Mouse (Mus musculus) stomach, embryonic 14.5 days (tissue): ENCODE results near the gene Mecom. TPM values are rescaled to one million over a fixed set of nuclear protein-coding genes. Genes with fewer than 3 reads are reported as not detected.

Source experiments
- ATAC-seq: fragments of 200-750 bp; cut with Nextera tagmentation; 2 replicates; pipeline ENCODE4 v1.8.0; 2017; ENCODE audit warnings: low read depth, moderate TSS enrichment; ENCODE audit not compliant: insufficient number of reproducible peaks, insufficient read depth, low FRiP score
- H3K27ac ChIP-seq: fragments of 300-500 bp; sonication (generic); 2 replicates; pipeline ENCODE4 v1.5.1; 2014; ENCODE audit warnings: mild to moderate bottlenecking, low read length, moderate library complexity, mixed read lengths
- H3K27me3 ChIP-seq: fragments of 300-500 bp; sonication (generic); 2 replicates; pipeline ENCODE4 v1.6.1; 2014; ENCODE audit warnings: low read length, control low read depth, mixed read lengths; ENCODE audit not compliant: control insufficient read depth, insufficient read depth
- H3K36me3 ChIP-seq: fragments of 300-500 bp; sonication (generic); 2 replicates; pipeline ENCODE4 v1.6.1; 2014; ENCODE audit warnings: mild to moderate bottlenecking, control low read depth, low read length, moderate library complexity, mixed read lengths; ENCODE audit not compliant: control insufficient read depth, insufficient read depth
- H3K4me1 ChIP-seq: fragments of 300-500 bp; sonication (generic); 2 replicates; pipeline ENCODE4 v1.6.1; 2014; ENCODE audit warnings: low read length, control low read depth, mixed read lengths; ENCODE audit not compliant: control insufficient read depth, insufficient read depth
- H3K4me2 ChIP-seq: fragments of 300-500 bp; sonication (generic); replicated peaks from 2 replicates; pipeline ENCODE4 v1.6.1; 2014; ENCODE audit warnings: low read depth, low read length, control low read depth
- H3K4me3 ChIP-seq: fragments of 300-500 bp; sonication (generic); 2 replicates; pipeline ENCODE4 v1.5.1; 2014; ENCODE audit warnings: low read depth, low read length, control low read depth
- H3K9ac ChIP-seq: fragments of 300-500 bp; sonication (generic); replicated peaks from 2 replicates; pipeline ENCODE4 v1.6.1; 2014; ENCODE audit warnings: low read depth, mild to moderate bottlenecking, control low read depth, low read length, moderate library complexity, mixed read lengths
- H3K9me3 ChIP-seq: fragments of 300-500 bp; sonication (generic); 2 replicates; pipeline ENCODE4 v1.6.1; 2016; ENCODE audit warnings: low read depth, low read length, control low read depth; ENCODE audit not compliant: control insufficient read depth
- WGBS: fragments of 180-500 bp; shearing (Covaris S2); extraction: QIAGEN DNeasy Blood & Tissue Kit; methylation state at CpG from one replicate; pipeline ENCODE4 v1.1.7; 2014; 5-methylcytosine and 5-hydroxymethylcytosine counted together
- polyA plus RNA-seq: library from polyadenylated mRNA; unstranded; fragments of >200 nt; fragmentation: Nextera tagmentation; extraction: Ambion mirVana; gene quantifications from 2 replicates; pipeline ENCODE4 v1.2.1, GENCODE M21; 2014

The Mecom gene
- polyA plus RNA-seq, 1 experiment from 2014 or later: 101 TPM

- Histone ChIP-seq H3K9me3 (no peaks in the 10 kb centered on the region), H3K27ac (no peak overlapping the region), H3K9ac (no peak overlapping the region), H3K4me1 (peaks cover 8% of the 10 kb centered on the region), H3K27me3 (no peaks in the 10 kb centered on the region), H3K4me3 (no peak overlapping the region), H3K36me3 (no peaks in the 10 kb centered on the region), H3K4me2 (no peak overlapping the region)
- WGBS: 75% methylated on average over 6 of the region's 6 CpGs
- no peak for ATAC-seq
Measured at GRCm38 (mm10) chr3:30138588-30138987, 409.2 kb downstream of the Mecom start.

- no peak overlapping the region for H3K4me2 ChIP-seq
- peak; percentile 90 for ATAC-seq
- WGBS: 64% methylated on average over 6 of the region's 6 CpGs
Measured at GRCm38 (mm10) chr3:30135857-30136256, 412.0 kb downstream of the Mecom start.

GRCm38 (mm10) chr3:30135119-30135518 lies 412.7 kb downstream of the Mecom start:
- Histone ChIP-seq H3K27me3 (no peaks in the 10 kb centered on the region), H3K4me2 (no peak overlapping the region), H3K9me3 (no peaks in the 10 kb centered on the region), H3K27ac (peak overlapping the region; percentile 30; the same call in 1 of the 2 replicates), H3K9ac (no peak overlapping the region), H3K4me1 (peaks cover 5% of the 10 kb centered on the region; the same call in 1 of the 2 replicates), H3K36me3 (no peaks in the 10 kb centered on the region), H3K4me3 (no peak overlapping the region)
- peak; percentile 61 for ATAC-seq
- 70% methylated on average over 1 of the region's 1 CpGs for WGBS

More at GRCm38 (mm10) chr3:30135857-30136256, 412.0 kb downstream of the Mecom start:
- Histone ChIP-seq H3K4me1 (peaks cover 8% of the 10 kb centered on the region; the same call in 1 of the 2 replicates), H3K9me3 (no peaks in the 10 kb centered on the region), H3K27ac (peak overlapping the region; percentile 30; the same call in 1 of the 2 replicates), H3K4me3 (no peak overlapping the region), H3K9ac (no peak overlapping the region), H3K27me3 (no peaks in the 10 kb centered on the region), H3K36me3 (no peaks in the 10 kb centered on the region)

- H3K9ac ChIP-seq: no peak overlapping the region
- no peak overlapping the region for H3K4me3 ChIP-seq
- no peaks in the 10 kb centered on the region for H3K27me3 ChIP-seq
- H3K4me1 ChIP-seq: peaks cover 5% of the 10 kb centered on the region; the same call in 1 of the 2 replicates
- no peaks in the 10 kb centered on the region for H3K36me3 ChIP-seq
- no peak overlapping the region for H3K27ac ChIP-seq
- ATAC-seq: no peak
- no peak overlapping the region for H3K4me2 ChIP-seq
- no peaks in the 10 kb centered on the region for H3K9me3 ChIP-seq
- 87% methylated on average over 3 of the region's 3 CpGs for WGBS
Measured at GRCm38 (mm10) chr3:30132981-30133380, 414.8 kb downstream of the Mecom start.

- Histone ChIP-seq H3K4me2 (no peak overlapping the region), H3K36me3 (no peaks in the 10 kb centered on the region), H3K9ac (no peak overlapping the region), H3K9me3 (no peaks in the 10 kb centered on the region), H3K4me3 (no peak overlapping the region), H3K4me1 (peaks cover 5% of the 10 kb centered on the region; the same call in 1 of the 2 replicates), H3K27me3 (no peaks in the 10 kb centered on the region), H3K27ac (no peak overlapping the region)
- 76% methylated on average over 2 of the region's 2 CpGs for WGBS
- ATAC-seq: no peak
Measured at GRCm38 (mm10) chr3:30132370-30132769, 415.4 kb downstream of the Mecom start.

- H3K9me3 ChIP-seq: no peaks in the 10 kb centered on the region
- H3K4me1 ChIP-seq: peaks cover 5% of the 10 kb centered on the region; the same call in 1 of the 2 replicates
- ATAC-seq: 0 out of 2 replicates have a peak, but pooled peaks have one; percentile 37
- H3K36me3 ChIP-seq: no peaks in the 10 kb centered on the region
- no peaks in the 10 kb centered on the region for H3K27me3 ChIP-seq
- no peak overlapping the region for H3K9ac ChIP-seq
- 0 out of 2 replicates have a peak overlapping the region, but pooled peaks have one; percentile 21 for H3K27ac ChIP-seq
- no peak overlapping the region for H3K4me2 ChIP-seq
- WGBS: 38% methylated on average over 4 of the region's 4 CpGs
- no peak overlapping the region for H3K4me3 ChIP-seq
Measured at GRCm38 (mm10) chr3:30130495-30130894, 417.3 kb downstream of the Mecom start.

GRCm38 (mm10) chr3:30122618-30123017 lies 425.2 kb downstream of the Mecom start:
- H3K4me3 ChIP-seq: no peak overlapping the region
- ATAC-seq: no peak
- H3K9ac ChIP-seq: no peak overlapping the region
- no peak overlapping the region for H3K4me2 ChIP-seq
- 0 out of 2 replicates have a peak, but pooled peaks cover 3% of the 10 kb centered on the region for H3K4me1 ChIP-seq
- 89% methylated on average over 3 of the region's 3 CpGs for WGBS
- no peaks in the 10 kb centered on the region for H3K36me3 ChIP-seq
- H3K27me3 ChIP-seq: no peaks in the 10 kb centered on the region
- H3K27ac ChIP-seq: no peak overlapping the region
- no peaks in the 10 kb centered on the region for H3K9me3 ChIP-seq

- H3K9me3 ChIP-seq: no peaks in the 10 kb centered on the region
- no peaks in the 10 kb centered on the region for H3K36me3 ChIP-seq
- H3K27ac ChIP-seq: no peak overlapping the region
- H3K4me3 ChIP-seq: no peak overlapping the region
- 89% methylated on average over 8 of the region's 8 CpGs for WGBS
- no peak for ATAC-seq
- H3K4me2 ChIP-seq: no peak overlapping the region
- 0 out of 2 replicates have a peak, but pooled peaks cover 3% of the 10 kb centered on the region for H3K4me1 ChIP-seq
- no peaks in the 10 kb centered on the region for H3K27me3 ChIP-seq
- H3K9ac ChIP-seq: no peak overlapping the region
Measured at GRCm38 (mm10) chr3:30120790-30121512, 426.9 kb downstream of the Mecom start.
